Mouse (Mus musculus) limb, embryonic 12.5 days (tissue): Measurements from ENCODE around the gene Acer3. TPM values are rescaled to one million over a fixed set of nuclear protein-coding genes. Genes with fewer than 3 reads are reported as not detected.

ENCODE experiments used
- ATAC-seq: fragments of 200-750 bp; cut with Nextera tagmentation; 2 replicates; pipeline ENCODE4 v1.8.0; 2017; ENCODE audit warnings: low read depth, moderate TSS enrichment; ENCODE audit not compliant: insufficient number of reproducible peaks, insufficient read depth, low FRiP score, low TSS enrichment
- H3K27ac ChIP-seq: fragments of 300-500 bp; sonication (generic); 2 replicates; pipeline ENCODE4 v1.5.1; 2016; ENCODE audit warnings: mild to moderate bottlenecking, moderate library complexity
- H3K27me3 ChIP-seq: fragments of 300-500 bp; sonication (generic); 2 replicates; pipeline ENCODE4 v1.6.1; 2016; ENCODE audit warnings: mild to moderate bottlenecking, moderate library complexity
- H3K36me3 ChIP-seq: fragments of 300-500 bp; sonication (generic); 2 replicates; pipeline ENCODE4 v1.6.1; 2016; ENCODE audit warnings: mild to moderate bottlenecking, moderate library complexity
- H3K4me1 ChIP-seq: fragments of 300-500 bp; sonication (generic); replicated peaks from 2 replicates; pipeline ENCODE4 v1.6.1; 2016
- H3K4me2 ChIP-seq: fragments of 300-500 bp; sonication (generic); 2 replicates; pipeline ENCODE4 v1.6.1; 2016; ENCODE audit warnings: mild to moderate bottlenecking, moderate library complexity
- H3K4me3 ChIP-seq: fragments of 300-500 bp; sonication (generic); replicated peaks from 2 replicates; pipeline ENCODE4 v1.5.1; 2016; ENCODE audit warnings: mild to moderate bottlenecking
- H3K9ac ChIP-seq: fragments of 300-500 bp; sonication (generic); replicated peaks from 2 replicates; pipeline ENCODE4 v1.6.1; 2016; ENCODE audit warnings: mild to moderate bottlenecking, moderate library complexity
- H3K9me3 ChIP-seq: fragments of 300-500 bp; sonication (generic); 2 replicates; pipeline ENCODE4 v1.6.1; 2016; ENCODE audit warnings: mild to moderate bottlenecking, moderate library complexity
- WGBS: fragments of 180-500 bp; shearing (Covaris S2); methylation state at CpG from one replicate; pipeline ENCODE4 v1.1.7; 2016; 5-methylcytosine and 5-hydroxymethylcytosine counted together
- polyA plus RNA-seq: library from polyadenylated mRNA; unstranded; fragments of >200 nt; fragmentation: Nextera tagmentation; extraction: Ambion mirVana; gene quantifications from 2 replicates; pipeline ENCODE4 v1.2.1, GENCODE M21; 2016

The Acer3 gene
- polyA plus RNA-seq, result 25.4 and 27.5 TPM in 2 replicates

- Histone ChIP-seq H3K4me2 (no peak within 1 kb of the TSS), H3K4me1 (no peaks in the 10 kb centered on the region; the same call in 1 of the 2 replicates), H3K27me3 (no peaks in the 10 kb centered on the region), H3K9me3 (no peaks in the 10 kb centered on the region), H3K9ac (no peak within 1 kb of the TSS), H3K4me3 (no peak within 1 kb of the TSS), H3K27ac (no peak within 1 kb of the TSS), H3K36me3 (no peaks in the 10 kb centered on the region)
- ATAC-seq, result no peak
- WGBS, result 92% methylated on average over 2 of the region's 2 CpGs
Observed at GRCm38 (mm10) chr7:98321083-98321482, at the start of gene Acer3. Acer3 (minus strand) TSS chr7:98321208.

DNA sequence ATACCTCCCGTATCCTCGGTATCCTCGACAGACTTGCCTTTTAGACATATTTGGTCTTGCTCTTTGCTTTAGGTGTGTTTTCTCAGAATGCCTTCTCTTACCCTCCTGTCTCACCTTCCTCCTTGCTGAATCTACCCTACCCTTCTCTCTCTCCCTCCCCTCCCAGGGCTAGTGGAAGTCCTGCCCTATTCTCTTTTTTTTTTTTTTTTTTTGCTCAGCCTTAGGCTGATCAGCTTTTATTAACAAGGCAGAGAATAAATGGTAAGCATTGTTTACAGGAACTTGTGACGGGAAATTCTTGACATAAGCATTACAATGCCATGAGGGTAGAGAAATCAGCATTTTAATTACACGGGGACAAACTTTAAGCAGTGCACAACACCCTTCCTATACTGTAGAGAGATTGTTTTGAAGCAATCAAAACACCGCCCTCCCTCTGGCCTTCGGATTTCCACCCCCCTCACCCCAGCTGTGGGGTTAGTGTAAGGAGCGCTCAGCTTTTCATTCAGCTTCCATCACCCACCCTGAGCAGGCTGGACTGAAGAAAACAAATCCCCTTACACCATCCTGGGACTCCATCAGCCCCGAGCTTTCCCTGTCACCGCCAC lies 48.9 kb upstream of the Acer3 start:
- no peak overlapping the region for H3K4me3 ChIP-seq
- no peak overlapping the region for H3K9ac ChIP-seq
- H3K4me1 ChIP-seq, result 0 out of 2 replicates have a peak, but pooled peaks cover 13% of the 10 kb centered on the region
- WGBS, result 67% methylated on average over 10 of the region's 10 CpGs
- H3K27ac ChIP-seq, result no peak overlapping the region
- no peak for ATAC-seq
- no peaks in the 10 kb centered on the region for H3K27me3 ChIP-seq
- H3K36me3 ChIP-seq, result no peaks in the 10 kb centered on the region
- no peak overlapping the region for H3K4me2 ChIP-seq
- H3K9me3 ChIP-seq, result no peaks in the 10 kb centered on the region

GRCm38 (mm10) chr7:98361662-98362061 lies 40.7 kb upstream of the Acer3 start:
- ATAC-seq, result no peak
- H3K4me1 ChIP-seq, result peaks cover 43% of the 10 kb centered on the region
- no peaks in the 10 kb centered on the region for H3K9me3 ChIP-seq
- 12% methylated on average over 2 of the region's 2 CpGs for WGBS
- peak overlapping the region; percentile 77 for H3K4me3 ChIP-seq
- H3K4me2 ChIP-seq, result peak overlapping the region; percentile 74
- peaks cover 4% of the 10 kb centered on the region; the same call in 1 of the 2 replicates for H3K36me3 ChIP-seq
- no peaks in the 10 kb centered on the region for H3K27me3 ChIP-seq
- H3K27ac ChIP-seq, result peak overlapping the region; percentile 76
- peak overlapping the region; percentile 83; the same call in 1 of the 2 replicates for H3K9ac ChIP-seq

GRCm38 (mm10) chr7:98361063-98361652 lies 40.1 kb upstream of the Acer3 start, which contains the start of gene Tsku:
Tsku (minus strand) TSS chr7:98361328.
- Histone ChIP-seq H3K9me3 (no peaks in the 10 kb centered on the region), H3K4me3 (peak within 1 kb of the TSS; percentile 77), H3K27me3 (no peaks in the 10 kb centered on the region), H3K4me2 (peak within 1 kb of the TSS; percentile 74), H3K9ac (peak within 1 kb of the TSS; percentile 83), H3K36me3 (peaks cover 4% of the 10 kb centered on the region; the same call in 1 of the 2 replicates), H3K27ac (peak within 1 kb of the TSS; percentile 95), H3K4me1 (peaks cover 48% of the 10 kb centered on the region)
- 0% methylated on average over 52 of the region's 52 CpGs for WGBS
- ATAC-seq, result peak; percentile 91

DNA sequence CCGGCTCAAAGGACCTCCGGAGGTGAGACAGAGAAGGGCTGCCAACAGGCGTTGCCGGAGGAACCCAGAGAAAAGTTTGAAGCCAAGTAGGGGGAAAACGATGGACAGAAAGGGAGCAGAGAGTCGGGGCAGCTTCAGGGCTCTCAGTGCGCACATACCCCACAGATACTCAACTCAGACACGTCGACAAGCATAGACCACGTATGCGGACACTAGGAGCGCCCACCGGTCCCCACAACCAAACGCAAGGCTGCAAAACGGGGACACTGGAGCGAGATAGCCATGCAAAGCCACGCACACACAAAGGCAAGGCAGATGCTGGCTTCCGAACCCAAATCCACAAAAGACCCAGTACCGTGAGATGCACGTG lies 39.6 kb upstream of the Acer3 start:
- WGBS, result under 1% methylated on average over 20 of the region's 20 CpGs
- ATAC-seq, result 0 out of 2 replicates have a peak, but pooled peaks have one; percentile 4
- no peaks in the 10 kb centered on the region for H3K27me3 ChIP-seq

GRCm38 (mm10) chr7:98359951-98360620 lies 39.1 kb upstream of the Acer3 start:
- peak; percentile 62 for ATAC-seq
- H3K27ac ChIP-seq, result peak overlapping the region; percentile 95
- WGBS, result under 1% methylated on average over 33 of the region's 33 CpGs
- no peaks in the 10 kb centered on the region for H3K27me3 ChIP-seq
- peak overlapping the region; percentile 83 for H3K9ac ChIP-seq
- peaks cover 4% of the 10 kb centered on the region; the same call in 1 of the 2 replicates for H3K36me3 ChIP-seq
- no peaks in the 10 kb centered on the region for H3K9me3 ChIP-seq
- peaks cover 58% of the 10 kb centered on the region for H3K4me1 ChIP-seq
- H3K4me2 ChIP-seq, result peak overlapping the region; percentile 74
- peak overlapping the region; percentile 77 for H3K4me3 ChIP-seq

More for the DNA sequence above, 39.6 kb upstream of the Acer3 start:
- Histone ChIP-seq H3K27ac (peak overlapping the region; percentile 95), H3K4me1 (peaks cover 53% of the 10 kb centered on the region), H3K4me3 (peak overlapping the region; percentile 77), H3K9me3 (no peaks in the 10 kb centered on the region), H3K36me3 (peaks cover 4% of the 10 kb centered on the region; the same call in 1 of the 2 replicates), H3K4me2 (peak overlapping the region; percentile 74), H3K9ac (peak overlapping the region; percentile 83)

- H3K36me3 ChIP-seq, result peaks cover 5% of the 10 kb centered on the region; the same call in 1 of the 2 replicates
- WGBS, result 71% methylated on average over 1 of the region's 1 CpGs
- ATAC-seq, result no peak
- no peaks in the 10 kb centered on the region for H3K9me3 ChIP-seq
- no peaks in the 10 kb centered on the region for H3K27me3 ChIP-seq
- H3K4me1 ChIP-seq, result peaks cover 79% of the 10 kb centered on the region
- no peak overlapping the region for H3K27ac ChIP-seq
- H3K4me2 ChIP-seq, result peak overlapping the region; percentile 74; the same call in 1 of the 2 replicates
- no peak overlapping the region for H3K4me3 ChIP-seq
- no peak overlapping the region for H3K9ac ChIP-seq
Observed at GRCm38 (mm10) chr7:98358016-98358415, 37.0 kb upstream of the Acer3 start.

DNA sequence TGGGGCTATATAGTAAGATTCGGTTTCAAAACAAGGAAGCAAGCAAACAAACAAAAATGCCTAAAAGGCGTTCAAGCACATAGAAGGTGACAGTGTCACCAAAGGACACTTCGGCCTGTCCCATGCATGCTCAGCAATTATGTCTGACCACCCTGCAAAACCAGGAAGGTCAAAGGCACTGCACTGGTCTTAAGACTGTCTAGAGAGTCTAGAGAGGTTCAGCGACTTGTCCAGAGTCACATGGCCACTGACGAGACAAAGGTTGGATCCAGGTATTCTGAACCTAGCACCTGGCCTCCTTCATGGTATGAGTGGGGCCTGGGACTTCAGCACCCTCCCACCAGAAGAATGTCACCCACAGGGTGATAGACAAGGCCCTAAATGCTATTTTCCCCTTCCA lies 36.3 kb upstream of the Acer3 start:
- peaks cover 81% of the 10 kb centered on the region for H3K4me1 ChIP-seq
- H3K9me3 ChIP-seq, result no peaks in the 10 kb centered on the region
- WGBS, result 76% methylated on average over 5 of the region's 5 CpGs
- no peak overlapping the region for H3K4me3 ChIP-seq
- H3K36me3 ChIP-seq, result peaks cover 12% of the 10 kb centered on the region
- H3K27ac ChIP-seq, result peak overlapping the region; percentile 92
- no peak overlapping the region for H3K4me2 ChIP-seq
- no peak for ATAC-seq
- H3K27me3 ChIP-seq, result no peaks in the 10 kb centered on the region
- no peak overlapping the region for H3K9ac ChIP-seq

GRCm38 (mm10) chr7:98354921-98355310 lies 33.9 kb upstream of the Acer3 start:
- WGBS, result 29% methylated on average over 4 of the region's 4 CpGs
- Histone ChIP-seq H3K4me2 (peak overlapping the region; percentile 48), H3K27me3 (no peaks in the 10 kb centered on the region), H3K9me3 (no peaks in the 10 kb centered on the region), H3K36me3 (peaks cover 34% of the 10 kb centered on the region), H3K4me3 (0 out of 2 replicates have a peak overlapping the region, but pooled peaks have one; percentile 2), H3K4me1 (peaks cover 79% of the 10 kb centered on the region), H3K9ac (peak overlapping the region; percentile 46; the same call in 1 of the 2 replicates), H3K27ac (peak overlapping the region; percentile 92)
- ATAC-seq, result peak; percentile 5

DNA sequence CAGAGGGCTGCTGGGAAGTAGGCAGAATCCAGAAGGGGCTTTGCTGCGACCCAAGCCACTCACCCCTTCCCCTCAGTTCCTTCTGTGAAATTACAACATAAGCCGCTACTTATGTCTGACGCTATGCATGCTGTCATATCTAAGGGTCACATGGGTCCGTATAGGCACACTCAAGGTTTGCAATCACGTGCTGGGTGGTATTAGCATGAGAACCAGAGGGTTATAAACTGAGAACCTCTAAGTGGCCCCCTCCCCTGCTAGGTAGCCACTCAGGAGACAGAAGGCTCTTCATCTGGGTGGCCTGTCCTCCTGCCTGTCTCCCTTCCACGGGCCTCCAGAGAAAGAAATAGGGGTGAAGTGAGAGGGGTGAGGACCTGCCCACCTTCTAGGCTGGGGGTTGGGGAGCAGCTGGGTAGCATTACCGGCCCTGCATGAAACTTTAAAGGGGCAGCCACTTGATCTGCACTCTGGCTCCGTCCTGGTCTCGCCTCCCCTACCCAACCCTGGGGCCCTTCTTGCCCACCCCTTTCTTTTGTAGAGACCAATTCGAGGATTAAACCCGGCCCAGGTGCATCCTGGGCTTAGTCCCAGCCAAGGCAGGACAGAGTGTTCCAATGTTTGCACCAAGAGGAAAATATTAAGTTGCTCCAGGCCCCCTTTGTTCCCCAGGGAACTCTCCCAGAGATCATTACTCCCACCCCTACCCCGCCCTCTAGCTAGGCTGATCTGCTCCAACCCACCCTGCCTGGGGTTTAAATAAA lies 33.3 kb upstream of the Acer3 start:
- H3K4me2 ChIP-seq, result peak overlapping the region; percentile 48
- 0 out of 2 replicates have a peak overlapping the region, but pooled peaks have one; percentile 23 for H3K9ac ChIP-seq
- H3K9me3 ChIP-seq, result no peaks in the 10 kb centered on the region
- peak; percentile 82 for ATAC-seq
- H3K4me1 ChIP-seq, result peaks cover 73% of the 10 kb centered on the region
- H3K4me3 ChIP-seq, result 0 out of 2 replicates have a peak overlapping the region, but pooled peaks have one; percentile 2
- no peaks in the 10 kb centered on the region for H3K27me3 ChIP-seq
- peak overlapping the region; percentile 92 for H3K27ac ChIP-seq
- WGBS, result 10% methylated on average over 12 of the region's 12 CpGs
- peaks cover 40% of the 10 kb centered on the region for H3K36me3 ChIP-seq
